Mouse (Mus musculus): ENCODE data around the gene Fdx1. TPM values are rescaled to one million over a fixed set of nuclear protein-coding genes. Genes with fewer than 3 reads are reported as not detected.

The Fdx1 gene
- total and polyA plus RNA-seq, 3 experiments = 41.6 to 69.2 (median 51.1) TPM

DNA sequence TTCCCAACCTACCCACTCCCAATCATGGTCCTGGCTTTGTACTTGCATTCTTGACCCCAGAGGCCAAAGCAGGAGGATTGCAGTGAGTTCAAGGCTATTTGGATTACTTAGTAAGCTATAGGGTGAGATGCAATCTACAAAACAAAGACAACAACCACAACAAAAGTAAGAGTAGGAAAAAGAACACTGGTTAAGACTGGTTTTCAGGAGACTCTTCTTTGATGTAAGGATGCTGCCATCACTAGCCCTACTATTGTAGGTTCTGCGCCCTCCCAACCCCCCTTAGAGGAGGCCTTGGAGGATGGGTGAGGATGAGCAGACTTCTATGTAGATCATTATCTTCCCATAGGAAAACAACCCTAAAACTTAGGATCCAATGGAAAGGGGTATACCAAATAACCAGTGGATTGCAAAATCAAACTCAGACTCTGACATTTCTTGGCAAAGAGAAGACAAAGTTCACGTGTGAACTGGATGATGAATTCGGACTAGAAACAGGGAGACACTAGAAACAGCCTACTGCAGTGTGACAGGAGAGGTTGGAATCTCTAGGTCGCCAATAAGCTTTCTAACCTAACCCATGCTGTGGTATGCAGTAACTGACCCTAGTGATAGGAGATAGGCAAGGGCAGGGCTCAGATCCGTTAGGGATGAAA, 49.6 kb upstream of the Fdx1 start:
- TF ChIP-seq TCF12 (IDR thresholded peaks at IDR 0.05; ENCODE audit: low read depth, low read length) (no peak), MYC (IDR thresholded peaks at IDR 0.05; ENCODE audit: low read depth, low read length) (no peak), ZMIZ1 (IDR thresholded peaks at IDR 0.05; ENCODE audit: low read depth, low read length) (no peak), MAZ (IDR thresholded peaks at IDR 0.05; ENCODE audit: low read depth, low read length) (no peak), BHLHE40 (IDR thresholded peaks at IDR 0.05; ENCODE audit: low read depth, low read length) (no peak), SIN3A (IDR thresholded peaks at IDR 0.05; ENCODE audit: low read length) (no peak), HCFC1 (IDR thresholded peaks at IDR 0.05; ENCODE audit: low read depth, low read length) (no peak), NELFE (IDR thresholded peaks at IDR 0.05; ENCODE audit: low read depth, low read length) (no peak), KAT2A (IDR thresholded peaks at IDR 0.05; ENCODE audit: insufficient replicate concordance, low read length) (no peak), E2F4 (IDR thresholded peaks at IDR 0.05; ENCODE audit: insufficient replicate concordance, low read depth, low read length) (no peak), ZC3H11A (IDR thresholded peaks at IDR 0.05; ENCODE audit: low read depth, low read length) (no peak), JUND (conservative IDR thresholded peaks at IDR 0.05; ENCODE audit: low read depth, low read length) (no peak), POLR2A (IDR thresholded peaks at IDR 0.05; ENCODE audit: low read depth, low read length) (no peak), EP300 (IDR thresholded peaks at IDR 0.05; ENCODE audit: low read length) (no peak), IRF4 (IDR thresholded peaks at IDR 0.05; ENCODE audit: low read depth, low read length) (no peak), ELF1 (IDR thresholded peaks at IDR 0.05; ENCODE audit: low read depth, low read length) (no peak)
- H3K9me3 ChIP-seq (replicated peaks; ENCODE audit: low read length) = no peaks in the 10 kb centered on the region
- in situ Hi-C loops (cut with MboI; ENCODE audit: low pct_ligation_motif_present, low pct_unique_long_range_greater_than_20kb, low sequenced_read_pairs) (no loop called here), dilution Hi-C loops (cut with MboI; ENCODE audit: extremely low pct_ligation_motif_present, extremely low pct_unique_long_range_greater_than_20kb, low sequenced_read_pairs) (no loop called here)
- H3K36me3 ChIP-seq (replicated peaks in 1 of 2; ENCODE audit: control insufficient read depth in 1 of 2, insufficient read depth in 1 of 2, low read length in 1 of 2) = no peaks in the 10 kb centered on the region
- no peak overlapping the region for H3K27ac ChIP-seq (ENCODE audit: insufficient read depth, low read depth)
- no peak for DNase-seq (ENCODE audit: extremely low read depth)
- no peak overlapping the region for H3K4me2 ChIP-seq (ENCODE audit: insufficient read depth, low read depth, poor library complexity, severe bottlenecking)
- H3K27me3 ChIP-seq (replicated peaks) = no peaks in the 10 kb centered on the region
- no peak overlapping the region for H3K9ac ChIP-seq (ENCODE audit: insufficient read depth, low read depth)
- no peaks in the 10 kb centered on the region for H3K79me2 ChIP-seq (replicated peaks; ENCODE audit: control insufficient read depth, extremely low read depth, insufficient read depth, poor library complexity, severe bottlenecking)
- no peak overlapping the region for H3K4me3 ChIP-seq (replicated peaks in 1 of 3; ENCODE audit: low read depth in 2 of 3, low read length in 2 of 3, poor library complexity in 1 of 3)
- peaks cover 0 to 6% of the 10 kb centered on the region in 2 experiments; a peak in 2 of 4 replicates for H3K4me1 ChIP-seq (ENCODE audit: control insufficient read depth in 1 of 2, insufficient read depth in 2 of 2)

- Histone ChIP-seq H3K9ac (ENCODE audit: insufficient read depth, low read depth) (no peak overlapping the region), H3K27ac (ENCODE audit: insufficient read depth, low read depth) (no peak overlapping the region), H3K4me3 (replicated peaks in 1 of 3; ENCODE audit: low read depth in 2 of 3, low read length in 2 of 3, poor library complexity in 1 of 3) (no peak overlapping the region), H3K27me3 (replicated peaks) (no peaks in the 10 kb centered on the region), H3K36me3 (replicated peaks in 1 of 2; ENCODE audit: control insufficient read depth in 1 of 2, insufficient read depth in 1 of 2, low read length in 1 of 2) (no peaks in the 10 kb centered on the region), H3K79me2 (replicated peaks; ENCODE audit: control insufficient read depth, extremely low read depth, insufficient read depth, poor library complexity, severe bottlenecking) (no peaks in the 10 kb centered on the region), H3K9me3 (replicated peaks; ENCODE audit: low read length) (no peaks in the 10 kb centered on the region), H3K4me1 (ENCODE audit: control insufficient read depth in 1 of 2, insufficient read depth in 2 of 2) (peaks cover 0 to 6% of the 10 kb centered on the region in 2 experiments; a peak in 2 of 4 replicates), H3K4me2 (ENCODE audit: insufficient read depth, low read depth, poor library complexity, severe bottlenecking) (no peak overlapping the region)
- DNase-seq (ENCODE audit: extremely low read depth) = no peak
- no peak for TF ChIP-seq NELFE (IDR thresholded peaks at IDR 0.05; ENCODE audit: low read depth, low read length)
- TF ChIP-seq IRF4 (IDR thresholded peaks at IDR 0.05; ENCODE audit: low read depth, low read length) = no peak
- TF ChIP-seq POLR2AphosphoS2 (IDR thresholded peaks at IDR 0.05; ENCODE audit: low read depth, low read length) = no peak
- no peak for TF ChIP-seq KAT2A (IDR thresholded peaks at IDR 0.05; ENCODE audit: insufficient replicate concordance, low read length)
- no peak for TF ChIP-seq BHLHE40 (IDR thresholded peaks at IDR 0.05; ENCODE audit: low read depth, low read length)
- TF ChIP-seq ZC3H11A (IDR thresholded peaks at IDR 0.05; ENCODE audit: low read depth, low read length) = no peak
- TF ChIP-seq USF1 (IDR thresholded peaks at IDR 0.05; ENCODE audit: low read depth, low read length) = no peak
- no peak for TF ChIP-seq ELF1 (IDR thresholded peaks at IDR 0.05; ENCODE audit: low read depth, low read length)
- no peak for TF ChIP-seq CTCF (conservative IDR thresholded peaks at IDR 0.05 in 1 of 2, IDR thresholded peaks at IDR 0.05 in 1 of 2; ENCODE audit: low read depth in 2 of 2, low read length in 2 of 2)
- dilution Hi-C loops (cut with MboI; ENCODE audit: extremely low pct_ligation_motif_present, extremely low pct_unique_long_range_greater_than_20kb, low sequenced_read_pairs) (no loop called here), in situ Hi-C loops (cut with MboI; ENCODE audit: low pct_ligation_motif_present, low pct_unique_long_range_greater_than_20kb, low sequenced_read_pairs) (no loop called here)
Observed at GRCm38 (mm10) chr9:52012311-52012710, 49.0 kb upstream of the Fdx1 start.

Data from CH12.LX (cell line).